ENCODE assay signal across 8 mouse cellular contexts in genomic region chr4:148075259-148075658, GRCm38 (mm10). TPM values are rescaled to one million over a fixed set of nuclear protein-coding genes. Genes with fewer than 3 reads are reported as not detected.
A peak's percentile ranks its signal among the peaks of the same experiment; 100 is the strongest.
DNase-seq lines count a peak whose midpoint lies in the region; ATAC-seq lines count a peak whose summit lies in the region.

No protein-coding gene starts in this region.

- ATAC-seq in granulocyte monocyte progenitor cell, adult 5-6 weeks (replicated peaks; ENCODE audit: poor library complexity, severe bottlenecking), result peak; percentile 73
- peak; percentile 72 for ATAC-seq in intestine, embryonic 15.5 days
- peak; percentile 68 for ATAC-seq in megakaryocyte progenitor cell, adult 5-6 weeks (replicated peaks; ENCODE audit: poor library complexity)

- H3K36me3 ChIP-seq in intestine, embryonic 15.5 days, result 0 out of 2 replicates have a peak, but pooled peaks cover 2% of the 10 kb centered on the region

- intact Hi-C loops in left cerebral cortex, postnatal 36 days (cut with DNase I), result no loop called here

- H3K27me3 ChIP-seq in intestine, embryonic 15.5 days (replicated peaks), result no peaks in the 10 kb centered on the region

- no peaks in the 10 kb centered on the region for H3K9me3 ChIP-seq in intestine, embryonic 15.5 days

- peak overlapping the region; percentile 25 for H3K4me3 ChIP-seq in intestine, embryonic 15.5 days (replicated peaks)

- no peak overlapping the region for H3K9ac ChIP-seq in intestine, embryonic 15.5 days

- peaks cover 4% of the 10 kb centered on the region; the same call in 1 of the 2 replicates for H3K4me1 ChIP-seq in intestine, embryonic 15.5 days (replicated peaks)

- no peak overlapping the region for H3K27ac ChIP-seq in intestine, embryonic 15.5 days

- H3K4me2 ChIP-seq in intestine, embryonic 15.5 days (replicated peaks), result peak overlapping the region; percentile 59

- peak; percentile 88 for DNase-seq in adrenal gland, adult 2 months
- peak; percentile 57 for DNase-seq in embryo, embryonic 11.5 days (ENCODE audit: low read depth, low spot score)
- DNase-seq in left cerebral cortex, postnatal 36 days (ENCODE audit: low spot score in 2 of 2), result peak; percentile 62 to 65
- DNase-seq in right cerebral cortex, postnatal 10 days (ENCODE audit: low spot score in 2 of 2), result peak; percentile 79 to 82
- DNase-seq in urinary bladder, postnatal 36 days (ENCODE audit: low spot score in 2 of 2), result peak; percentile 67 to 73

- WGBS in intestine, embryonic 15.5 days, result 30% methylated on average over 21 of the region's 21 CpGs

RNA-seq across cellular contexts. Expression of gene Agtrap, which starts 12.6 kb away (rescaled TPM):
- 10 to 100 TPM; 75.4 to 97.8 TPM for total RNA-seq in adrenal gland, adult 2 months (2021)
- polyA plus RNA-seq in adrenal gland, adult 2 months (2012; rRNA removed), result 135 and 174 TPM in 2 replicates
- 28.5 and 30.0 TPM in 2 replicates for total RNA-seq in granulocyte monocyte progenitor cell, adult 5-6 weeks (2014; fragmentation: Nextera tagmentation)
- 28.2 and 30.8 TPM in 2 replicates for total RNA-seq in granulocyte monocyte progenitor cell, adult 5-6 weeks (2017)
- polyA plus RNA-seq in intestine, embryonic 15.5 days (2015; fragmentation: Nextera tagmentation; extraction: Ambion mirVana), result 15.1 and 16.7 TPM in 2 replicates
- total RNA-seq in left cerebral cortex, postnatal 36 days (2021), result 1 to 10 TPM; 5.9 to 7.7 TPM
- 16.3 and 16.5 TPM in 2 replicates for total RNA-seq in megakaryocyte progenitor cell, adult 5-6 weeks (2015)
- 34.5 and 35.9 TPM in 2 replicates for total RNA-seq in megakaryocyte progenitor cell, adult 5-6 weeks (2017)

RNA-seq across cellular contexts. Expression of gene Mthfr, which starts 36.4 kb away (rescaled TPM):
- total RNA-seq in adrenal gland, adult 2 months (2021), result 10 to 100 TPM; 29.2 to 39.3 TPM
- polyA plus RNA-seq in adrenal gland, adult 2 months (2012; rRNA removed), result 30.2 and 38.2 TPM in 2 replicates
- 5.4 and 7.6 TPM in 2 replicates for total RNA-seq in granulocyte monocyte progenitor cell, adult 5-6 weeks (2014; fragmentation: Nextera tagmentation)
- 2.7 and 9.0 TPM in 2 replicates for total RNA-seq in granulocyte monocyte progenitor cell, adult 5-6 weeks (2017)
- 18.4 TPM in 2 replicates for polyA plus RNA-seq in intestine, embryonic 15.5 days (2015; fragmentation: Nextera tagmentation; extraction: Ambion mirVana)
- 10 to 100 TPM; 26.6 to 38.0 TPM for total RNA-seq in left cerebral cortex, postnatal 36 days (2021)
- 5.5 and 6.2 TPM in 2 replicates for total RNA-seq in megakaryocyte progenitor cell, adult 5-6 weeks (2015)
- 4.3 and 7.2 TPM in 2 replicates for total RNA-seq in megakaryocyte progenitor cell, adult 5-6 weeks (2017)

RNA-seq across cellular contexts. Expression of gene Clcn6, which starts 36.6 kb away (rescaled TPM):
- 10 to 100 TPM; 10.4 to 12.2 TPM for total RNA-seq in adrenal gland, adult 2 months (2021)
- 6.5 and 8.6 TPM in 2 replicates for polyA plus RNA-seq in adrenal gland, adult 2 months (2012; rRNA removed)
- 7.4 and 9.1 TPM in 2 replicates for total RNA-seq in granulocyte monocyte progenitor cell, adult 5-6 weeks (2014; fragmentation: Nextera tagmentation)
- total RNA-seq in granulocyte monocyte progenitor cell, adult 5-6 weeks (2017), result 1.3 and 4.3 TPM in 2 replicates
- 4.7 and 4.9 TPM in 2 replicates for polyA plus RNA-seq in intestine, embryonic 15.5 days (2015; fragmentation: Nextera tagmentation; extraction: Ambion mirVana)
- 10 to 100 TPM; 77.1 to 79.7 TPM for total RNA-seq in left cerebral cortex, postnatal 36 days (2021)
- 3.3 and 4.1 TPM in 2 replicates for total RNA-seq in megakaryocyte progenitor cell, adult 5-6 weeks (2015)
- 1.5 and 6.4 TPM in 2 replicates for total RNA-seq in megakaryocyte progenitor cell, adult 5-6 weeks (2017)

RNA-seq across cellular contexts. Expression of gene Mad2l2, which starts 54.9 kb away (rescaled TPM):
- 10 to 100 TPM; 23.4 to 27.3 TPM for total RNA-seq in adrenal gland, adult 2 months (2021)
- polyA plus RNA-seq in adrenal gland, adult 2 months (2012; rRNA removed), result 30.9 and 36.7 TPM in 2 replicates
- 27.7 and 36.6 TPM in 2 replicates for total RNA-seq in granulocyte monocyte progenitor cell, adult 5-6 weeks (2014; fragmentation: Nextera tagmentation)
- 4.3 and 10.0 TPM in 2 replicates for total RNA-seq in granulocyte monocyte progenitor cell, adult 5-6 weeks (2017)
- polyA plus RNA-seq in intestine, embryonic 15.5 days (2015; fragmentation: Nextera tagmentation; extraction: Ambion mirVana), result 32.9 and 33.9 TPM in 2 replicates
- total RNA-seq in left cerebral cortex, postnatal 36 days (2021), result 10 to 100 TPM; 14.7 to 15.2 TPM
- total RNA-seq in megakaryocyte progenitor cell, adult 5-6 weeks (2015), result 28.7 and 34.0 TPM in 2 replicates
- 6.6 and 8.1 TPM in 2 replicates for total RNA-seq in megakaryocyte progenitor cell, adult 5-6 weeks (2017)

RNA-seq across cellular contexts. Expression of gene Draxin, which starts 55.2 kb away (rescaled TPM):
- under 1 TPM; 0.14 TPM for total RNA-seq in adrenal gland, adult 2 months (2021)
- 0.07 and 0.12 TPM in 2 replicates for polyA plus RNA-seq in adrenal gland, adult 2 months (2012; rRNA removed)
- total RNA-seq in granulocyte monocyte progenitor cell, adult 5-6 weeks (2014; fragmentation: Nextera tagmentation), result not detected in 2 replicates
- 0.05 TPM in 1 of 2 replicates, not detected in the other for total RNA-seq in granulocyte monocyte progenitor cell, adult 5-6 weeks (2017)
- 0.15 and 0.24 TPM in 2 replicates for polyA plus RNA-seq in intestine, embryonic 15.5 days (2015; fragmentation: Nextera tagmentation; extraction: Ambion mirVana)
- under 1 TPM; 0.43 to 0.47 TPM for total RNA-seq in left cerebral cortex, postnatal 36 days (2021)
- total RNA-seq in megakaryocyte progenitor cell, adult 5-6 weeks (2015), result not detected in 2 replicates
- not detected in 2 replicates for total RNA-seq in megakaryocyte progenitor cell, adult 5-6 weeks (2017)

Comparison
In these comparisons a context has a peak if more than half of its experiments do, and no peak if none do; other contexts are left out.
1. RNA of gene Clcn6, which starts 36.6 kb away (total RNA-seq): 77.1 to 79.7 TPM in left cerebral cortex, postnatal 36 days; 10.4 to 12.2 TPM in adrenal gland, adult 2 months, 1.3 to 9.1 TPM in granulocyte monocyte progenitor cell, adult 5-6 weeks and 1.5 to 6.4 TPM in megakaryocyte progenitor cell, adult 5-6 weeks; every median in the first group is over 4 times any median in the second.
2. Peak in every context shown above with its lines, with median percentiles within 50 percentile points of each other: DNase-seq and ATAC-seq.